Mouse (Mus musculus) intestine, embryonic 14.5 days (tissue): ENCODE measurements around the gene Fras1. TPM values are rescaled to one million over a fixed set of nuclear protein-coding genes. Genes with fewer than 3 reads are reported as not detected.

Experiments used
- ATAC-seq: fragments of 200-750 bp; cut with Nextera tagmentation; replicated peaks from 2 replicates; pipeline ENCODE4 v1.8.0; 2017; ENCODE audit warnings: low read depth, moderate number of reproducible peaks, moderate TSS enrichment, moderate library complexity; ENCODE audit not compliant: low FRiP score, low TSS enrichment
- DNase-seq: peaks from one replicate; pipeline ENCODE4 v3.0.0-alpha.2; 2018; ENCODE audit warnings: low spot score
- H3K27ac ChIP-seq: fragments of 300-500 bp; sonication (generic); 2 replicates; pipeline ENCODE4 v1.5.1; 2014; ENCODE audit warnings: low read depth, mild to moderate bottlenecking, control low read depth
- H3K27me3 ChIP-seq: fragments of 300-500 bp; sonication (generic); replicated peaks from 2 replicates; pipeline ENCODE4 v1.6.1; 2014; ENCODE audit warnings: low read length, control low read depth; ENCODE audit not compliant: control insufficient read depth, insufficient read depth
- H3K36me3 ChIP-seq: fragments of 300-500 bp; sonication (generic); 2 replicates; pipeline ENCODE4 v1.6.1; 2014; ENCODE audit warnings: low read length, control low read depth; ENCODE audit not compliant: control insufficient read depth, insufficient read depth
- H3K4me1 ChIP-seq: fragments of 300-500 bp; sonication (generic); replicated peaks from 2 replicates; pipeline ENCODE4 v1.6.1; 2014; ENCODE audit warnings: low read length, control low read depth, mixed read lengths; ENCODE audit not compliant: control insufficient read depth, insufficient read depth
- H3K4me2 ChIP-seq: fragments of 300-500 bp; sonication (generic); 2 replicates; pipeline ENCODE4 v1.6.1; 2014; ENCODE audit warnings: low read length
- H3K4me3 ChIP-seq: fragments of 300-500 bp; sonication (generic); 2 replicates; pipeline ENCODE4 v1.5.1; 2014; ENCODE audit warnings: low read depth, low read length, control low read depth, mixed read lengths
- H3K9ac ChIP-seq: fragments of 300-500 bp; sonication (generic); 2 replicates; pipeline ENCODE4 v1.6.1; 2014; ENCODE audit warnings: mild to moderate bottlenecking, low read length
- H3K9me3 ChIP-seq: fragments of 300-500 bp; sonication (generic); 2 replicates; pipeline ENCODE4 v1.6.1; 2016; ENCODE audit warnings: low read length, control low read depth; ENCODE audit not compliant: control insufficient read depth
- WGBS: fragments of 180-500 bp; shearing (Covaris S2); extraction: QIAGEN DNeasy Blood & Tissue Kit; methylation state at CpG from one replicate; pipeline ENCODE4 v1.1.7; 2014; 5-methylcytosine and 5-hydroxymethylcytosine counted together
- polyA plus RNA-seq: library from polyadenylated mRNA; unstranded; fragments of >200 nt; fragmentation: Nextera tagmentation; extraction: Ambion mirVana; gene quantifications from 2 replicates; pipeline ENCODE4 v1.2.1, GENCODE M21; 2014

The Fras1 gene
- polyA plus RNA-seq, 1 experiment from 2014 or later: 41.4 TPM

DNA sequence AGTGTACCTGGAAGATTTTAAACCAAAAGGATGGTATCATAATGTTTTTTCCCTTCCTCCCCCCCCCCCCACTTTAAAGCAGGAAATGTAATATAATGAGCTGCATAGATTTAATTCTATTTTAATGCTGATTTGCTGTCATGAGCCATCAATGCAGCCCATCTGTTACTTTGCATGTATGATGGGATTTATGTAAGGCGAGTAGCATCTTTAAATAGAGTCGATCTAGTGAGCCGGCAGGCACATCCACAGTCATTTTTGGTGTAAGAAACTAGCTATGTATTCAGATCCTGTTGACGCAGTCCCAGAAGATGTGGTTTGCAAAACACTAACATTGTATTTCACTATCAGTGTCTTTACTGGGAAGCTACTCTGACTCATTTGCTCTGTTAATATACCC is 301.9 kb downstream of the Fras1 start:
- Histone ChIP-seq H3K9ac (no peak overlapping the region), H3K4me2 (no peak overlapping the region), H3K27me3 (no peaks in the 10 kb centered on the region), H3K27ac (no peak overlapping the region), H3K4me3 (no peak overlapping the region), H3K4me1 (no peaks in the 10 kb centered on the region), H3K36me3 (peaks cover 4% of the 10 kb centered on the region; the same call in 1 of the 2 replicates), H3K9me3 (no peaks in the 10 kb centered on the region)
- WGBS: 94% methylated on average over 4 of the region's 4 CpGs
- no peak for DNase-seq
- ATAC-seq: no peak

DNA sequence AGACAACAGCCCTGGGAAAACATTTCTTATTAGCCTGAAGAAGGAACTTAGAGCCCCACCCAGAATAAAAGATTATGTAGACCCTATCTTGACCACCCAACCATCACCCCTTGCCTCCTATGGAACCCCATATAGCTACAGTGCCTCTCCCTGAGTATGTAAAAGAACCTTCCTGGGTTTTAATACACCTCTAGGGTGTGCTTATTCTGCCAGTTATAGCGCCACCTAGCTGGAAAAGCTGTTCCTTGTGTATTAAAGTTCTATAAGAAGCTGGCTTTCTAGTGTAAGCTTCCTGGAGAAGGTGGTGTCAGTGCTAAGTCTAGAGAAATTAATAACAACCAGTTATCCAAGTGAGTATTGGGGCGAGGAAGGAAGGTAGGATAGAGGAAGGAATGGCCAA is 303.7 kb downstream of the Fras1 start:
- no peaks in the 10 kb centered on the region for H3K4me1 ChIP-seq
- no peaks in the 10 kb centered on the region for H3K9me3 ChIP-seq
- no peak overlapping the region for H3K4me3 ChIP-seq
- DNase-seq (no peak), ATAC-seq (0 out of 2 replicates have a peak, but pooled peaks have one; percentile 32)
- 26% methylated on average over 2 of the region's 2 CpGs for WGBS
- H3K27ac ChIP-seq: no peak overlapping the region
- H3K4me2 ChIP-seq: no peak overlapping the region
- no peaks in the 10 kb centered on the region for H3K27me3 ChIP-seq
- H3K36me3 ChIP-seq: peaks cover 8% of the 10 kb centered on the region; the same call in 1 of the 2 replicates
- no peak overlapping the region for H3K9ac ChIP-seq

DNA sequence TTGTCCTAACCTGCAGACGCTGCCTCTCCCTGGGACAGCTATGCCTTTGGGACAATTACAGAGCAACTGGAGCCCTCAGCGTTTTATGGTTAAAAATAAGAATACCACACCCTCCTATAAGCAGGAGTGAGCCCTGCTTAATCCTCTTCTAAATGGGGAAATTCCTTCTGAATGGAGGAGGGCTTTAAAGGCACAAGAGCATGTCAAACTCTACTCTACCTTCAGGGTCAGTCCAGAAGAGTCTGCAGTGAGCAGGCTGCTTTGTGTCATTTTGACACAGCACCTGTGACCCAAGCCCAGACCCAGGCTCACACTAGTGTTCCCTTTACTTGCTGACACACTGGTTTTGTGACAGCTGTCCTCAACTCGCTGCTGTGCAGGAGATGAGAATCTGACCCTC is 307.3 kb downstream of the Fras1 start:
- WGBS: 76% methylated on average over 3 of the region's 3 CpGs
- ATAC-seq: no peak
- no peak overlapping the region for H3K9ac ChIP-seq

DNA sequence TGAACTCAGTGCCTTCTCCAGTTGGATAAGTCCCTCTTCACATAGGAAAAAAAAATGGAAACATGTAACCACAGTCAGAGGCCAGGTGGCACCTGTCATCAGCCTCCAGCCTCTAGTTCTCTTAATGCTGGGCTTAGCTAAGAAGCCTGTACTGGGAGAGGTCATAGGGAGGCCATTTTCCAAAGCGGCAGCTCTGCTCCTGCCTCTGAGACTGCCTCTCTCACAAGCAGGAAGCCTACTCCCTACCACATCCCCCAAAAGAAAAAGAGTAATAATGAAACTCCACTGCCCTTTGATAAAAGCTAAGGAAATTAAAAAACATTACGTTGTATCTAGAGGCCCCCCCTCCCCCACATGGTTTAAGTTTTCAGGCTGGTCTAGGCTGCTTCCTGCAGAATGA is 309.0 kb downstream of the Fras1 start:
- 67% methylated on average over 2 of the region's 2 CpGs for WGBS
- DNase-seq (no peak), ATAC-seq (no peak)
- no peak overlapping the region for H3K27ac ChIP-seq
- no peaks in the 10 kb centered on the region for H3K9me3 ChIP-seq
- H3K4me3 ChIP-seq: no peak overlapping the region
- H3K4me1 ChIP-seq: no peaks in the 10 kb centered on the region
- peaks cover 22% of the 10 kb centered on the region; the same call in 1 of the 2 replicates for H3K36me3 ChIP-seq
- H3K4me2 ChIP-seq: no peak overlapping the region
- H3K9ac ChIP-seq: no peak overlapping the region
- no peaks in the 10 kb centered on the region for H3K27me3 ChIP-seq

More for the DNA sequence above, 307.3 kb downstream of the Fras1 start:
- H3K4me3 ChIP-seq: no peak overlapping the region
- H3K9me3 ChIP-seq: no peaks in the 10 kb centered on the region
- H3K4me2 ChIP-seq: no peak overlapping the region
- H3K27ac ChIP-seq: no peak overlapping the region
- no peaks in the 10 kb centered on the region for H3K4me1 ChIP-seq
- no peaks in the 10 kb centered on the region for H3K27me3 ChIP-seq
- DNase-seq: no peak
- H3K36me3 ChIP-seq: peaks cover 16% of the 10 kb centered on the region; the same call in 1 of the 2 replicates

DNA sequence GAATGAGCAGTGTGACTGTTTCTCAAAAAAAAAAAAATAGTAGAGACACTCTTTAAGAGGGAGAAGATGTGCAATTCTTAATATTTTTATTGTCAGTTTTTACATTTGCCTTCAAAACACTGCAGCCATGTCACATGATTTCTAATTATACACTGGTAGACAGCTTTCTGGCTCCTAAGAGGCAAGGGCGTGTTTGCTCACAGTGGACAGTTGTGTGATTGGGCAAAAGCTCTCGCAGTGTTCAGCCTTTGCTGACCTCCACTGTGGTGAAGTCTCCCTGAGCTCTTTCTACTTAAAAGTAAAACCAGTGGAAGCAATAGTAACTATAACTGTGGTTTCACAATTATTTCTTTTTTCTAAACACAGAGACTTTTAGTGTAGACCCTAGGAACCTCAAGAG is 315.1 kb downstream of the Fras1 start:
- H3K9ac ChIP-seq: no peak overlapping the region
- H3K4me3 ChIP-seq: no peak overlapping the region
- H3K36me3 ChIP-seq: peaks cover 17% of the 10 kb centered on the region; the same call in 1 of the 2 replicates
- ATAC-seq: no peak
- no peaks in the 10 kb centered on the region for H3K4me1 ChIP-seq
- no peak overlapping the region for H3K27ac ChIP-seq
- H3K27me3 ChIP-seq: no peaks in the 10 kb centered on the region
- WGBS: 82% methylated on average over 2 of the region's 2 CpGs
- no peak overlapping the region for H3K4me2 ChIP-seq
- no peaks in the 10 kb centered on the region for H3K9me3 ChIP-seq
- no peak for DNase-seq

DNA sequence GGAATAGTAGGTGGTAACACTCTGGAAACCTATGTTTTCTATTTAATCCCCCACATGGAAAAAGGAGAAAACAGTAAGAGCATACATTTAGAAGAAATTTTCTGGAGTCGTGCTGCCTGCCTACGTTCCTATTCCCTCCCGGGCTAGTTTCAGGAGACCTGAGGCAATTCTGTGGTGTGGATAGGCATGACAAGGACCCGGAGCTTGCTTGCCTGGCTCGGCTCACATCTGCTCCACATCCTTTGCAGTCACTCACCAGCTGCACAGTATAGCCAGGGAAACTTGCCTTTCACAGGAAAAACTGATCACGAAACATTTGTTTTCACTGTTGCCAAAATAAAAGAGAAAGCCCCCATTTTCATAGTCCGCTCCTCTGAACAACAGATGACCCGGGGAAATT is 325.2 kb downstream of the Fras1 start:
- Histone ChIP-seq H3K36me3 (peaks cover 8% of the 10 kb centered on the region), H3K4me2 (no peak overlapping the region), H3K9me3 (no peaks in the 10 kb centered on the region), H3K4me1 (no peaks in the 10 kb centered on the region), H3K4me3 (no peak overlapping the region), H3K27me3 (no peaks in the 10 kb centered on the region), H3K27ac (no peak overlapping the region), H3K9ac (no peak overlapping the region)
- ATAC-seq (no peak), DNase-seq (no peak)
- WGBS: 80% methylated on average over 8 of the region's 8 CpGs

DNA sequence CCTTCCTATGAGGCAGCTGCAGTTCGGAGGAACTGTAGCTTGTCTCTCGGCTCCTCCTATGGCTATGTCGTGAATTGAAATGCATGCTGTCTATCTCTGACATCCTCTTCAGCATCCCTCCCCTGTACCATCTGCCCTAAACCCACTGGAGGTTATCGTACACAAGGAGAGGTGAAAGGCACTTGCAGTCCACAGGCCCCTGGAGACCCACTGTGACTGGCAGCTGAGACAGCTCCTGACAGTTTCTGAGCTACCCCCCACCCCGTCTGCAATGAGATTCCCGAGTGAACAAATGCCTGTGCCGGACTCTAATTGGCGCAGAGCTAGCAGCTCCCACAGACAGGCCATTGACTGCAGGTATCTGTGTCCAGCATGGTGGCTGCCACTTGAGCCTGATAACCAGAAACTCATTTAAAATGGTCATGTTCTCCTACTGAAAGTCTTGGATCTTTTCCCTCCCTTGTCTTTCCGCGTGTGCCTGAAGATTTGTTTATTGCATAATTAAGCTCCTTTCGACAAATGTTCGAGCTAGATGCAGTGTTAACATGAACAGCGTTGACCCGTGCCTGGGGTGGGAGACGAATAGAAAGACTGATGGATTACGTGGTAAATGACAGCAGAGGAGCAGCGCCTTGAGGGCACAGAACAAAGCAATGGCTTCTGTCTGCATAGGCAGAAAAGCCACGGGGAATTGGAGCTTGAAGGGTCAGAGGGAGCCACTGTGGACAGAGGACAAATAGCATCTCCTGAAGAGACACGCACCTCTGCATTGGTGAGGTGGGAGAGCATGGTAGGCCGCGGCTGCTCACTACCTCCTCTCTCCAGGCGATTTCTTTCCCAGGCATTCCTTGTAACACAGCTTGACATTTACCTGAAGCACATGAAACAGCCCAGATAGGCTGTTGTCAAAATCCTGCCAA is 329.2 kb downstream of the Fras1 start:
- no peaks in the 10 kb centered on the region for H3K4me1 ChIP-seq
- DNase-seq: no peak
- H3K27me3 ChIP-seq: no peaks in the 10 kb centered on the region
- no peak overlapping the region for H3K4me2 ChIP-seq
- H3K9ac ChIP-seq: no peak overlapping the region
- 52% methylated on average over 22 of the region's 22 CpGs for WGBS
- ATAC-seq: no peak
- H3K27ac ChIP-seq: no peak overlapping the region
- H3K4me3 ChIP-seq: no peak overlapping the region
- H3K9me3 ChIP-seq: no peaks in the 10 kb centered on the region
- H3K36me3 ChIP-seq: peaks cover 8% of the 10 kb centered on the region

DNA sequence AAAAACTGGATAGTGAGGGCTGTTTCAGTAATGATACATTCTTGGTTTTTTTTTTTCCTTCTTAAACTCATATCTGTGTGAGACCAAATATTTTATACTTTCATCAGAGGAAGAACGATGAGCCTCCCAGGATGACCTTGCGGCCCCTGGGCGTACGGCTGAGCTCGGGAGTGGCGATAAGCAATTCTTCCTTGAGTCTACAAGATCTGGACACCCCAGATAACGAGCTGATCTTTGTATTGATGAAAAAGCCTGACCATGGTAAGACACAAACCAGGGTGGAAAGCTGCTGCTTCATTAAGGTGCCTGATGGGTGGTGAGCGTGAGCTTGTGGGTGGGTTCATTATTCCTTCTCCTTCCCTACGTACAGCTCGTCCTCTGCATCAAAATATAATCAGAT is 334.8 kb downstream of the Fras1 start:
- no peak for DNase-seq
- 76% methylated on average over 10 of the region's 10 CpGs for WGBS
- H3K4me2 ChIP-seq: no peak overlapping the region
- H3K9ac ChIP-seq: no peak overlapping the region
- no peaks in the 10 kb centered on the region; the same call in 1 of the 2 replicates for H3K4me1 ChIP-seq
- H3K4me3 ChIP-seq: no peak overlapping the region
- H3K27ac ChIP-seq: no peak overlapping the region
- ATAC-seq: no peak
- H3K36me3 ChIP-seq: 0 out of 2 replicates have a peak, but pooled peaks cover 4% of the 10 kb centered on the region
- H3K9me3 ChIP-seq: no peaks in the 10 kb centered on the region
- H3K27me3 ChIP-seq: no peaks in the 10 kb centered on the region
